Mouse (Mus musculus): ENCODE results near the gene Bap1. TPM values are rescaled to one million over a fixed set of nuclear protein-coding genes. Genes with fewer than 3 reads are reported as not detected.

The Bap1 gene
- polyA plus RNA-seq, 1 experiment from 2014 or later: 57.8 TPM

- TF ChIP-seq CTCF (IDR thresholded peaks at IDR 0.05; ENCODE audit: low read depth): no peak
- H3K4me1 ChIP-seq (replicated peaks; ENCODE audit: insufficient read depth, low read length): peaks cover 16% of the 10 kb centered on the region
- ATAC-seq (replicated peaks; ENCODE audit: low FRiP score, low read depth) (no peak), DNase-seq (ENCODE audit: low spot score) (no peak)
- no peak overlapping the region for H3K4me3 ChIP-seq (replicated peaks; ENCODE audit: low read depth, low read length)
- H3K27ac ChIP-seq: peak overlapping the region; percentile 54; the same call in 1 of the 2 replicates
- no peak overlapping the region for H3K9ac ChIP-seq (ENCODE audit: low read depth, low read length)
- no peaks in the 10 kb centered on the region for H3K9me3 ChIP-seq (replicated peaks; ENCODE audit: low read length)
- no peaks in the 10 kb centered on the region for H3K36me3 ChIP-seq (ENCODE audit: insufficient read depth, low read length)
- no peak overlapping the region for H3K4me2 ChIP-seq (ENCODE audit: low read length)
- 60% methylated on average over 8 of the region's 8 CpGs for WGBS
- H3K27me3 ChIP-seq (ENCODE audit: insufficient read depth, low read length): no peaks in the 10 kb centered on the region
These were observed 20.8 kb upstream of the Bap1 start for GRCm38 (mm10) chr14:31230442-31230841.

GRCm38 (mm10) chr14:31232404-31233069 is 18.7 kb upstream of the Bap1 start:
- H3K27ac ChIP-seq: peak overlapping the region; percentile 69

GRCm38 (mm10) chr14:31233070-31233995 is 17.9 kb upstream of the Bap1 start:
- Histone ChIP-seq H3K27me3 (ENCODE audit: insufficient read depth, low read length) (no peaks in the 10 kb centered on the region), H3K9me3 (replicated peaks; ENCODE audit: low read length) (no peaks in the 10 kb centered on the region), H3K4me1 (replicated peaks; ENCODE audit: insufficient read depth, low read length) (no peaks in the 10 kb centered on the region; the same call in 1 of the 2 replicates), H3K4me2 (ENCODE audit: low read length) (no peak overlapping the region), H3K27ac (peak overlapping the region; percentile 70), H3K9ac (ENCODE audit: low read depth, low read length) (no peak overlapping the region), H3K36me3 (ENCODE audit: insufficient read depth, low read length) (peaks cover 5% of the 10 kb centered on the region; the same call in 1 of the 2 replicates), H3K4me3 (replicated peaks; ENCODE audit: low read depth, low read length) (no peak overlapping the region)
- TF ChIP-seq CTCF (IDR thresholded peaks at IDR 0.05; ENCODE audit: low read depth): no peak
- WGBS: 71% methylated on average over 14 of the region's 14 CpGs
- DNase-seq (ENCODE audit: low spot score): peak; percentile 49
- ATAC-seq (replicated peaks; ENCODE audit: low FRiP score, low read depth): no peak; the same call in 1 of the 2 replicates

More at GRCm38 (mm10) chr14:31232404-31233069, 18.7 kb upstream of the Bap1 start:
- Histone ChIP-seq H3K36me3 (ENCODE audit: insufficient read depth, low read length) (no peaks in the 10 kb centered on the region), H3K4me3 (replicated peaks; ENCODE audit: low read depth, low read length) (no peak overlapping the region), H3K9ac (ENCODE audit: low read depth, low read length) (no peak overlapping the region; the same call in 1 of the 2 replicates), H3K9me3 (replicated peaks; ENCODE audit: low read length) (no peaks in the 10 kb centered on the region), H3K27me3 (ENCODE audit: insufficient read depth, low read length) (no peaks in the 10 kb centered on the region), H3K4me1 (replicated peaks; ENCODE audit: insufficient read depth, low read length) (peaks cover 6% of the 10 kb centered on the region), H3K4me2 (ENCODE audit: low read length) (no peak overlapping the region)
- DNase-seq (ENCODE audit: low spot score) (no peak), ATAC-seq (replicated peaks; ENCODE audit: low FRiP score, low read depth) (no peak; the same call in 1 of the 2 replicates)
- no peak for TF ChIP-seq CTCF (IDR thresholded peaks at IDR 0.05; ENCODE audit: low read depth)
- WGBS: 80% methylated on average over 13 of the region's 13 CpGs

GRCm38 (mm10) chr14:31233996-31234591 is 17.2 kb upstream of the Bap1 start:
- H3K4me2 ChIP-seq (ENCODE audit: low read length): no peak overlapping the region
- H3K27ac ChIP-seq: peak overlapping the region; percentile 70
- peak; percentile 89 for DNase-seq (ENCODE audit: low spot score)
- no peaks in the 10 kb centered on the region for H3K9me3 ChIP-seq (replicated peaks; ENCODE audit: low read length)
- 17% methylated on average over 11 of the region's 11 CpGs for WGBS
- no peak overlapping the region for H3K4me3 ChIP-seq (replicated peaks; ENCODE audit: low read depth, low read length)
- peaks cover 7% of the 10 kb centered on the region; the same call in 1 of the 2 replicates for H3K36me3 ChIP-seq (ENCODE audit: insufficient read depth, low read length)
- H3K9ac ChIP-seq (ENCODE audit: low read depth, low read length): no peak overlapping the region
- H3K27me3 ChIP-seq (ENCODE audit: insufficient read depth, low read length): no peaks in the 10 kb centered on the region
- ATAC-seq (replicated peaks; ENCODE audit: low FRiP score, low read depth): no peak; the same call in 1 of the 2 replicates
- no peaks in the 10 kb centered on the region; the same call in 1 of the 2 replicates for H3K4me1 ChIP-seq (replicated peaks; ENCODE audit: insufficient read depth, low read length)
- peak; percentile 96 for TF ChIP-seq CTCF (IDR thresholded peaks at IDR 0.05; ENCODE audit: low read depth)

GRCm38 (mm10) chr14:31237101-31237882 is 14.0 kb upstream of the Bap1 start:
- H3K9ac ChIP-seq (ENCODE audit: low read depth, low read length): no peak overlapping the region
- H3K27me3 ChIP-seq (ENCODE audit: insufficient read depth, low read length): no peaks in the 10 kb centered on the region
- H3K27ac ChIP-seq: no peak overlapping the region
- peaks cover 7% of the 10 kb centered on the region; the same call in 1 of the 2 replicates for H3K36me3 ChIP-seq (ENCODE audit: insufficient read depth, low read length)
- H3K4me1 ChIP-seq (replicated peaks; ENCODE audit: insufficient read depth, low read length): no peaks in the 10 kb centered on the region; the same call in 1 of the 2 replicates
- H3K4me3 ChIP-seq (replicated peaks; ENCODE audit: low read depth, low read length): no peak overlapping the region
- WGBS: 81% methylated on average over 7 of the region's 7 CpGs
- ATAC-seq (replicated peaks; ENCODE audit: low FRiP score, low read depth) (no peak), DNase-seq (ENCODE audit: low spot score) (no peak)
- H3K4me2 ChIP-seq (ENCODE audit: low read length): no peak overlapping the region
- H3K9me3 ChIP-seq (replicated peaks; ENCODE audit: low read length): no peaks in the 10 kb centered on the region
- TF ChIP-seq CTCF (IDR thresholded peaks at IDR 0.05; ENCODE audit: low read depth): no peak

Data from kidney, postnatal 0 days (tissue).